Mouse (Mus musculus): ENCODE results near the gene Chmp1a.
"Not testable (repeated sequence)": the region's sequence is repeated elsewhere in the genome, so short reads cannot be mapped to it uniquely, and the experiment has no call there.

Chmp1a gene

GRCm38 (mm10) chr8:123212321-123213117 lies at the start of gene Chmp1a, which contains the start of gene Spata33:
TSS of gene Chmp1a (minus strand) at chr8:123212763.
TSS of gene Spata33 (plus strand) at chr8:123212832.
- DNase-seq (ENCODE audit: low spot score) = peak; percentile 81

- DNase-seq (ENCODE audit: low spot score) = not testable (repeated sequence)
Measured at GRCm38 (mm10) chr8:123257593-123257992, 45.0 kb upstream of the Chmp1a start.

- no peak for DNase-seq (ENCODE audit: low spot score)
Measured at GRCm38 (mm10) chr8:123257114-123257513, 44.6 kb upstream of the Chmp1a start.

DNA sequence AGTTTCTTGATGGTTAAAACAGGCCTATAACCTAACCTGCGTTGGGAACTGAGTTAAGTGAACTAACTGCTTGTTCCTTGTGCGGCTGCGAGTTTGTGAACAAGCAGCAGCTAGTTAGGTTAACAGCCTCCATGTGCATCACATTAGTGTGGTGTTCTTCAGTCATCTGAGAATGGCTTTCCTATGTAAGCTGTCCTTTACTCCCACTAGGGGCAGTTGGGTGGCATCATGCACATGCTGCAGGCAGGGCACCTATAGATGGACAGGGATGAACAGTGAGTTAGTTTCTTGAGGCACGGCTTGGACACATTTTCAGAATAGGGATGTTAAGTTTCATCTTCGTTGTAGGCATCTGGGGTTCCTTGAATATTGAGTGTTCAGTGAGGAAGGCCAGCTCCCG lies 42.6 kb upstream of the Chmp1a start:
- DNase-seq (ENCODE audit: low spot score) = no peak

- peak; percentile 80 for DNase-seq (ENCODE audit: low spot score)
Measured at GRCm38 (mm10) chr8:123254099-123254885, 41.7 kb upstream of the Chmp1a start, which contains the start of the genes Zfp276 and Vps9d1. TSS of gene Zfp276 (plus strand) at chr8:123254195. TSS of gene Vps9d1 (minus strand) at chr8:123254348.

GRCm38 (mm10) chr8:123253451-123254098 lies 41.0 kb upstream of the Chmp1a start:
- no peak for DNase-seq (ENCODE audit: low spot score)

DNA sequence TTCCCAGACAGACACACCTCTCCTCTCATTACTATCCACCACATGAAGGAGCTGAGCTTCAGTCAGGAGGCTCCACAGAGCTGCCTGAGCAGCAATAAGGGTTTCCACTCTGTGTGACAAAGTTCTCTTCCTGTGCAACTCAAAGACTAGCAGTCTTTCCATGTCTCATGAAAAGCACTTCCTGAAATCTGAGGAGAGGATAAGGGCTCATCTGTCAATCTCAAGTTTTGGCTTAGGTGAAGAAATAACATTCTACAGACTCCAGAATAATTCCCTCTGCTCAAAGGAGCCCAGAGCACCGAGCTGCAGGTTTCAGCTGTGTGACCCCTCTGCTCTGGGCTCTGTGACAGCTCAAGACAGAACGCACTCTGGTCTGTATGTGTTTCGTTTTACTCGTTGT lies 40.4 kb upstream of the Chmp1a start:
- DNase-seq (ENCODE audit: low spot score) = no peak

DNA sequence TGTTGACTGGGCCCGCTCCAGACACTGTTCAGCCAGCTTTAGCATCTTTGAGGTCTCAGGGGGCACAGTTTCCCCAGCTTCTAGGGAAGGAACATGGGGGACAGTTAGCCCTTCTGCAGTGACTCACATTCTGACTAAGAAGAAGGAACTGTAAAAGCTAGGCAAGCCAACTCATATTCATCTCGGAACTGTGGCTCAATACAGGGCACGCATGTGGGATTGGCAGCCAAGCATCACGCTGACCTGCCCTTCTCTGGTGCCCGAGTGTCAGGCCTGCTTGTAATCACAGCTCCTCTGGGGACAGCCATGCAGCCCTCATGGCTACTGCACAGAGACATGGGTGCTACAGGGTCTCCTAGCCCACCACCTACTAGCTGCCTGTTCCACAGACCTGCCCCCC lies 38.4 kb upstream of the Chmp1a start:
- DNase-seq (ENCODE audit: low spot score) = no peak

DNA sequence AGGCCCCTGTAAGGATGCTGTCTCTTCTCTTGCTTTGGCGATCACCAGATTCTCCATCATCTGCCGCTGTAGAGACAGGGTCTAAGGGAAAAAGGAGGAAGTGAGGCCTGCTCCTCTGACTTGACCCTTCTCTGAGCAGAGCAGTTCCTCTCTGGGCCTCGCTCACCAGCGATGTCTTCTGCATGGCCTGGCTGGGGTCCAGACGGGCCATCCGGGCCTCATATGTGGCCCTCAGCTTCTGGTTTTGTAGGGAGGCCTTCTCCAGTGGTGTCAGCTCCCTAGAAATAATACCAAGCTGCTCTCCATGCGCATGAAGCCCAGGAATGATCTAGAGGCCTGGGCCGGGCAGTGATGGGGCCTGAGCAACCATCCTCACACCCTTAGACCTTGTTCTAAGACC lies 36.0 kb upstream of the Chmp1a start:
- no peak for DNase-seq (ENCODE audit: low spot score)

DNA sequence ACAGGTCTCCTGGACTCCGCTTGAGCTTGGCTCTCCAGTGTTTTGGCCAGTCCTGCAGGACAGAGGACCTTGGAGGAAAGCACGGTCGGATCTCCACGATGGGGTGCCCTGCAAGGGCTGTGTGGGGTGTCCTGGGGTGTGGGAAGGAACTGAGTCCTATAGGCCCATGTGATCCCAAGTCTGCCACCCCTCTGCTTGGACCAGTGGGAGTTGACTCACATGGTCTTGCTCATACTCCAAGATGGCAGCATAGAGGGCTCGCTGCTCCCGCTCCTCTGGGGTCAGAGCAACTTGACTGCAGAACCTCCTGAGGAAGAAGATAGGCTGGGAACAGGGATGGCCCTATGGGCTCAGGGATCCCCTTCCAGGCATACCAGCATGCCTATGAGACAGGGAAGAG lies 35.2 kb upstream of the Chmp1a start:
- DNase-seq (ENCODE audit: low spot score) = no peak

DNA sequence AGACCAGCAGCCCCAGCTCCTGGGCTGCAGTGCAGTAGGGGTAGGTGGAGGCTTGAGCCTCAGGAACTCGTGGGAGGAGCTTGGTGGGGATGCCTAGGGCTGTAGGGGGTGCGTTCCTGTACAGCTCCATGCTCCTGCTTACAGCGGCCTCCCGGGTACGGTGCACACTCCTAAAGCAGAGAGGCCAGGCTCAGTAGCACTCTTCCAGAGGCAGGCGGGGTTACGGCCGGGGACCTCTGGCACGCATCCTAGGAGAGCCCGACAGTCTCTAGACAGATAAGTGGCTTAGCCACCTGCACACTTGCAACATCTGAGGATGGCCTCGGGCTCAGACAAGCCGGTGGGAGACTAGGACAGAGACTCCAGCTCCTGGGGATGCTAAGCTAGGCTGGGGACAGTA lies 33.0 kb upstream of the Chmp1a start:
- no peak for DNase-seq (ENCODE audit: low spot score)

DNA sequence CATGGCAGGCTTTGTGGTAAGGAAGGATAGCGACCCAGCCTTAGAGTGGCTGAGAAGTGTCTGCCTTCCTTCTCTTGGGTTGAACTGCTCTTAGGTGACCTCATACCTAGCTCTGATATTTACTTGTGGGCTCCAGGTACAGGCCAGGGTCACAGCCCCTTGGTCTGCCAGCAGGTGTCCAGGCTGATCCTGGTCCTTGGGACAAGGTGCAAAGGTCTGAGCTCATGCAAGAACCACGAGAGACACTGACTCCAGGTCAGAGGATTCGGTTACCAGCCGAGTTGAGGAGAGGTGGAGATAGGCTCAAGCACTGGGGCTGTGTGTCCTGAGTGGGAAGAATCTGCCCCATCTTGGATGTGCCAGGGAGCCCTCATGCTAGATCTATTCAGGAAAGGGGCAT lies 31.8 kb upstream of the Chmp1a start:
- DNase-seq (ENCODE audit: low spot score) = no peak

DNA sequence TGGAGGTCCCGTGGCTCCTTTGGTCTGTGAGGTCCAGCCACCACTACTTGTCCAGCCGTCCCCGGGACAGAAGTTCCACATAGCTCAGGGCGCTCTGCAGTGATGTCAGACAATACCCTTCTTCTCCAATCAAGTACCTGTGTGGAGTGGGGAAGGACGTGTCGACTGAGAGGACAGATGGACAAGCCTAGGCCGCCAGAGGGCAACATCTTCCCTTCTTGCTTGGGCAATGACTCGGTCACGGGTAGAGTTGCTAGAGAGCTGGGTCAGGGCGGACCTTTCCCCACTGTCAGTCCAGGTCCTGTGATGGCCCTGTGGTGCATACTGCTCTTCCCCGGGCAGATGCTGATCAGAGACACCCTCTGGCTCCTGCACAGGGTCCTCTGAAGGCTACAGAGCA lies 30.5 kb upstream of the Chmp1a start:
- DNase-seq (ENCODE audit: low spot score) = no peak

- no peak for DNase-seq (ENCODE audit: low spot score)
Measured at GRCm38 (mm10) chr8:123242107-123242923, 29.8 kb upstream of the Chmp1a start.

- DNase-seq (ENCODE audit: low spot score) = no peak
Measured at GRCm38 (mm10) chr8:123239398-123239797, 26.8 kb upstream of the Chmp1a start.

GRCm38 (mm10) chr8:123235520-123236497 lies 23.2 kb upstream of the Chmp1a start, which contains the start of gene Spata2l:
TSS of gene Spata2l (minus strand) at chr8:123236233.
- DNase-seq (ENCODE audit: low spot score) = peak; percentile 76

- no peak for DNase-seq (ENCODE audit: low spot score)
Measured at GRCm38 (mm10) chr8:123234918-123235519, 22.5 kb upstream of the Chmp1a start.

DNA sequence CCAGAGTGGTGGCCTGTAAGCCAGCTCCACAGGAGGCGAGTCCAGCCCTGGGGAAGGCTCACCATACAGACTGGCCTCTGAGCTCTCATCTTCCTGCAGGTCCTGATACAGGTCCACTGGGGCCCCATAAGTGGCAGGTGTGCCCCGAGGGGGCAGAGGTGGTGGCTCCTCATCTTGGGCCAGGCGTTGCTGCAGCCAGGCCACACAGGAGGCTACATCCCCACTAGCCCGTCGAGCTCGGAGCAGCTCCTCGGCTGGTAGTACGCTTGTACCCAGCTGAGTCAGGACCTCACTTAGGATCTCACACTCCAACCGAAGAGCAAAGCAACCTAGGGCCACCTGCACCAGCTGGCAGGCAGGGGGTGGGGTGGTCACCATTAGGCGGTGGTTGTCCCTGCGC lies 21.2 kb upstream of the Chmp1a start:
- no peak for DNase-seq (ENCODE audit: low spot score)

DNA sequence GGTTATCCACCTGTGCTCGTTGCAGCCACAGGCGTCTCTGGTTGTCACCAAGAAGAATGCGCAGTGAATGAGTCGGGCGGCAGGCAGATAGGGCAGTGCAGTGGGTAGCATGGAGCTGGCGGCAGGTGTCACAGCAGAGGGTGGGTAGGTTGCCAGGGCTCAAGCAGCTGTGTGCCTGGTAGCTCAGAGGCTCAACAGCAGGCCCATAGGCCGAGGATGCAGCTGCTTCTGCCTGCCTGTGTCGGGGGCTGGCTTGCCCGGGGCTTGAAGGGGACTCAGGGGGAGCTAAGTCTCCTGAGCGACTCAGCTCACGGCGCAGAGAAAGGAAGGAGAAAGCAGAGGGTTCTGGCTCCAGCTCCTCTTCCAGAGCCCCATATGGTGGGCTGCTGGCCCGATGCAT lies 20.7 kb upstream of the Chmp1a start:
- no peak for DNase-seq (ENCODE audit: low spot score)

GRCm38 (mm10) chr8:123232553-123232952 lies 20.0 kb upstream of the Chmp1a start:
- no peak for DNase-seq (ENCODE audit: low spot score)
